Mouse (Mus musculus) stomach, postnatal 0 days (tissue): ENCODE results near the gene Ahrr.

ENCODE experiments used
- CTCF ChIP-seq: IDR thresholded peaks from 2 replicates; pipeline ENCODE4 v1.5.1; 2016; ENCODE audit warnings: antibody characterized with exemption, low read depth, mild to moderate bottlenecking, moderate library complexity
- EP300 ChIP-seq: optimal IDR thresholded peaks from 2 replicates; pipeline ENCODE3; 2016; ENCODE audit warnings: antibody characterized with exemption

GRCm38 (mm10) chr13:74208317-74208985, 83.7 kb downstream of the Ahrr start, which contains the start of gene Exoc3:
- TF ChIP-seq EP300 (no peak), CTCF (no peak)
